Mouse (Mus musculus) midbrain, embryonic 13.5 days (tissue): ENCODE measurements at regions not wholly inside any gene's neighbourhood (a gene's known extent, or its start where the extent isn't known, plus 50 kb on each side); places are given as distances from the start of the nearest gene placed in this dataset.

ENCODE experiments used
- ATAC-seq: fragments of 200-750 bp; cut with Nextera tagmentation; 2 replicates; pipeline ENCODE4 v1.8.0; 2017; ENCODE audit warnings: mild to moderate bottlenecking, moderate TSS enrichment, moderate library complexity
- H3K27ac ChIP-seq: fragments of 300-500 bp; sonication (generic); 2 replicates; pipeline ENCODE4 v1.5.1; 2015; ENCODE audit warnings: inconsistent platforms, mild to moderate bottlenecking, moderate library complexity
- H3K27me3 ChIP-seq: fragments of 300-500 bp; sonication (generic); 2 replicates; pipeline ENCODE4 v1.6.1; 2015; ENCODE audit warnings: mild to moderate bottlenecking, inconsistent platforms
- H3K36me3 ChIP-seq: fragments of 300-500 bp; sonication (generic); 2 replicates; pipeline ENCODE4 v1.6.1; 2015; ENCODE audit warnings: mild to moderate bottlenecking, inconsistent platforms
- H3K4me1 ChIP-seq: fragments of 300-500 bp; sonication (generic); replicated peaks from 2 replicates; pipeline ENCODE4 v1.6.1; 2015; ENCODE audit warnings: inconsistent platforms
- H3K4me2 ChIP-seq: fragments of 300-500 bp; sonication (generic); replicated peaks from 2 replicates; pipeline ENCODE4 v1.6.1; 2015; ENCODE audit warnings: moderate library complexity, mild to moderate bottlenecking, inconsistent platforms
- H3K4me3 ChIP-seq: fragments of 300-500 bp; sonication (generic); replicated peaks from 2 replicates; pipeline ENCODE4 v1.5.1; 2015; ENCODE audit warnings: mild to moderate bottlenecking, inconsistent platforms
- H3K9ac ChIP-seq: fragments of 300-500 bp; sonication (generic); replicated peaks from 2 replicates; pipeline ENCODE4 v1.6.1; 2015; ENCODE audit warnings: mild to moderate bottlenecking, inconsistent platforms
- H3K9me3 ChIP-seq: fragments of 300-500 bp; sonication (generic); 2 replicates; pipeline ENCODE4 v1.6.1; 2016; ENCODE audit warnings: mild to moderate bottlenecking, inconsistent platforms
- WGBS: fragments of 180-500 bp; shearing (Covaris S2); methylation state at CpG from one replicate; pipeline ENCODE4 v1.1.7; 2015; 5-methylcytosine and 5-hydroxymethylcytosine counted together

DNA sequence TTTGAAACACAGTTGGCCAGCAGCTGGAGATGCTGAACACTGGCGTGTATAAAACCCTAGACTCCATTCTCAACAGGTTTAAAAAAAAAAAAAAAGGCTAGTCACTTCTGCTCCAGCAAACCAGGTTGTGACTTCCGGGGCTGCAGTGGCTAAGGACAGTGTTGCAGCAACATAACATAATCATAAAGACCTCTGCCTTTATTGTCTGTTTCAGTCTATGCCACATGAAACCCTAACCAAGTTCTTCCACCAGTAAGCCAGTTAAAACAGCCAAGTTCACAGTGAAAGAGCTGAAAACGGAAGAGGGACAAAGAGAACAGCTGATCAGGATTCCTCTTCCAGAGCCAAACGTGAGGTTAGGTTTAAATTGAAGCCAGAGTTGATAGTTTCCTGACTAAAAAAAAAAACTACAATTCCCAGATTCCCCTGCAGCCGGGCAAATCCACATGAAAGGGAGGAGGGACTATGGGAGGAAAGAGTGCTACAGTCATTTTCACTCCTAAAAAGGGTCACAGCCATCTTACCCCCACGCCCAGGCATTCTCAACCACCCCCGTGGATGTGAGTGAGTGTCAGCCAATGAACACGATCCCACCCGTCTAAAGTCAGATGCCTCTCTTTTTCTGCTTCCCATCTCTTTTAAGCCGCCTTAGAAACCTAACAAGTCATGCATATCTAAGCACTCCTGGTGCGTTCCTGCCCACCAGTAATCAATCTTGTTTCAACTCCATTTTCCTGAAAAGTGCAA, 69.8 kb upstream of the Serbp1 start:
- WGBS = 11% methylated on average over 11 of the region's 11 CpGs
- Histone ChIP-seq H3K27ac (0 out of 2 replicates have a peak overlapping the region, but pooled peaks have one; percentile 41), H3K4me3 (peak overlapping the region; percentile 46), H3K36me3 (no peaks in the 10 kb centered on the region), H3K4me2 (peak overlapping the region; percentile 57), H3K27me3 (no peaks in the 10 kb centered on the region), H3K9ac (peak overlapping the region; percentile 62), H3K4me1 (no peaks in the 10 kb centered on the region), H3K9me3 (no peaks in the 10 kb centered on the region)
- peak; percentile 87 for ATAC-seq

DNA sequence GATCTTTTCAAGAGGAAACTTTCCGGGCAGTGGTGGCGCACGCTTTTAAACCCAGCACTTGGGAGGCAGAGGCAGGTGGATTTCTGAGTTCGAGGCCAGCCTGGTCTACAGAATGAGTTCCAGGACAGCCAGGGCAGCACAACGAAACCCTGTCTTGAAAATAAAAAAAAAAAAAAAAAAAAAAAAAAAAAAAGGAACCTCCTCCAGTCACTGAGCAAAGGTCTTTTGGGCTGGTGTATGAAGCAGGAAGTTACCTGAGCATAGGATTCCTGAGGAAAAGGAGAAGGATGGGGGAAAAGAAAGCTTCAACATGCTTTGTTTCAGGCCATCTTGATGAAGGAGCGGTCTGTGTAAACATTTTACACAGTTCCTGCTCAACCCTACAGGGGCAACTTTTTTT, 72.9 kb upstream of the Serbp1 start:
- Histone ChIP-seq H3K4me1 (no peaks in the 10 kb centered on the region), H3K9me3 (no peaks in the 10 kb centered on the region), H3K27ac (no peak overlapping the region), H3K4me2 (no peak overlapping the region), H3K36me3 (no peaks in the 10 kb centered on the region), H3K4me3 (no peak overlapping the region), H3K9ac (no peak overlapping the region), H3K27me3 (no peaks in the 10 kb centered on the region)
- no peak for ATAC-seq
- 90% methylated on average over 6 of the region's 6 CpGs for WGBS

DNA sequence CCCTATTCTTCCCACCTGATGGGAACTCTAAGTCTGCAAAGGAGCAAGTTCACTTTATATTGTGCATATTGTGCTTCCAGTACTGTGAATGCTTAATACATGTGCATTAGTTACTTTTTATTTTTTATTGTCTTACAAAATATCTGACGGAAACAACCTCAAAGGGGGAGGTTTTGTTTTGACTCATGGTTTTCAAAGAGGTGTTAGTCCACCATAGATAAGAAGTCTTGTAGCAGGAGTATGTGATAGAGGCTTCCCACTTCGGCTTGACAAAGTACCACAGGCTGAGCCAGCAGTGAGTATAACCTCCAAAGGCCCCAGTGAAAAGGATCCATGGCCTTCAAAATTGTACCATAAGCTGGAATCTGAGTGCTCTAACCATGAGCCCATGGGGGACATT, 74.0 kb upstream of the Serbp1 start:
- no peaks in the 10 kb centered on the region for H3K27me3 ChIP-seq
- H3K4me1 ChIP-seq = no peaks in the 10 kb centered on the region
- H3K4me3 ChIP-seq = no peak overlapping the region
- H3K9ac ChIP-seq = no peak overlapping the region
- no peak overlapping the region for H3K4me2 ChIP-seq
- H3K27ac ChIP-seq = no peak overlapping the region
- 88% methylated on average over 2 of the region's 2 CpGs for WGBS
- ATAC-seq = no peak
- H3K9me3 ChIP-seq = no peaks in the 10 kb centered on the region
- no peaks in the 10 kb centered on the region for H3K36me3 ChIP-seq

DNA sequence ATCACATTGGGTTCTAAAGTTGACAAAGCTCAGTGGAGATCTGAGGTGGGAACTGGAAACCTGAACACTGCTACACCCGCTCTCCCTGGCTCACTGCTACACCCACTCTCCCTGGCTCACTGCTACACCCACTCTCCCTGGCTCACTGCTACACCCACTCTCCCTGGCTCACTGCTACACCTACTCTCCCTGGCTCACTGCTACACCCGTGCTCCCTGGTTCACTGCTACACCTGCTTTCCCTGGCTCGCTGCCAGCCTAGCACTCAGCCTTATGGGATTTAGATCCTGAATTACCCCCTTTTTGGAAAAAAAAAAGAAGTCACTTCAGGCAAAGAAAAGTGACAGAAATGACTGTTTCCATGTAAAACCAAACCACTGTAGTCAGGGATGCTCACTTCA, 75.2 kb upstream of the Serbp1 start:
- H3K9ac ChIP-seq = no peak overlapping the region
- ATAC-seq = no peak
- H3K9me3 ChIP-seq = no peaks in the 10 kb centered on the region
- no peaks in the 10 kb centered on the region for H3K36me3 ChIP-seq
- no peak overlapping the region for H3K27ac ChIP-seq
- no peaks in the 10 kb centered on the region for H3K27me3 ChIP-seq
- WGBS = 69% methylated on average over 3 of the region's 3 CpGs
- H3K4me3 ChIP-seq = no peak overlapping the region
- no peak overlapping the region for H3K4me2 ChIP-seq
- no peaks in the 10 kb centered on the region for H3K4me1 ChIP-seq

DNA sequence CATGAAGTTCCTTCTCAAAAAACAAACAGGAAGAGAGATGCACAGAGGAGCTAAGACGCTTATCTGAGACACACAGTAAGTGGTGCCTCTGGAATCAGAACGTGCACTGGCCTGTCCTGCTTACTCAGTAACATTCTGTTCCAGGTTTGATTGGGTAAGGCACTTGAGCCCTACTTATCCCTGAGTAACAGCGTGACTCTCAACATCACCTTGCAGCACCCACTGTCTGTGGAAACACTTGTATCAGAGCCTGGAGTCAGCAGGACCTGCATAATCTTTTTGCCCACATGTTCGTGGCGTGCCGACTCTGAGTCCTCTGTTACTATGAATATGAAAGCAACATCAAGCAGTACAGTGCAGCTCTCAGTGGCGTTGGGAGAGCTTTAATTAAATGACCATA, 76.4 kb upstream of the Serbp1 start:
- ATAC-seq = no peak
- Histone ChIP-seq H3K4me3 (no peak overlapping the region), H3K4me2 (no peak overlapping the region), H3K4me1 (no peaks in the 10 kb centered on the region), H3K9me3 (no peaks in the 10 kb centered on the region), H3K9ac (no peak overlapping the region), H3K27ac (no peak overlapping the region), H3K27me3 (no peaks in the 10 kb centered on the region), H3K36me3 (no peaks in the 10 kb centered on the region)
- WGBS = 72% methylated on average over 7 of the region's 7 CpGs

DNA sequence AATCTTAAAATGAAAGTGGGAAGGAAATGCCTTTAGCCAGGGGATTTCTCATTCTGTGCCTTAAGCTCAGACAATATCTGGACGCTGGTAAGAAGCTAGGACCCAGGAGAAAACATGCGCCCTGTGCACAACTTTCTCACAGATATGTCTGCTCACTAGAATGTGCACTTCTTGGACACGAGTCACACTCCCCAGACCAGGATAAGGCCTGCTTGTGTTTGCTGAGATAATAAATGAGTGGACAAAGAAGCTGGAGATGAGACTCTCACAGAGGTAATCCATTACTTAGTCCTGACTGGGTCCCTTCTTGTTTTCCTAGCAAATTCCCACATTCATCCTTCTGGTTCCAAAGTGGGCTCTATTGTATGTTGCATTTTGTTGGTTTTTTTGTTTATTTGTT, 77.4 kb upstream of the Serbp1 start:
- WGBS = 70% methylated on average over 3 of the region's 3 CpGs

DNA sequence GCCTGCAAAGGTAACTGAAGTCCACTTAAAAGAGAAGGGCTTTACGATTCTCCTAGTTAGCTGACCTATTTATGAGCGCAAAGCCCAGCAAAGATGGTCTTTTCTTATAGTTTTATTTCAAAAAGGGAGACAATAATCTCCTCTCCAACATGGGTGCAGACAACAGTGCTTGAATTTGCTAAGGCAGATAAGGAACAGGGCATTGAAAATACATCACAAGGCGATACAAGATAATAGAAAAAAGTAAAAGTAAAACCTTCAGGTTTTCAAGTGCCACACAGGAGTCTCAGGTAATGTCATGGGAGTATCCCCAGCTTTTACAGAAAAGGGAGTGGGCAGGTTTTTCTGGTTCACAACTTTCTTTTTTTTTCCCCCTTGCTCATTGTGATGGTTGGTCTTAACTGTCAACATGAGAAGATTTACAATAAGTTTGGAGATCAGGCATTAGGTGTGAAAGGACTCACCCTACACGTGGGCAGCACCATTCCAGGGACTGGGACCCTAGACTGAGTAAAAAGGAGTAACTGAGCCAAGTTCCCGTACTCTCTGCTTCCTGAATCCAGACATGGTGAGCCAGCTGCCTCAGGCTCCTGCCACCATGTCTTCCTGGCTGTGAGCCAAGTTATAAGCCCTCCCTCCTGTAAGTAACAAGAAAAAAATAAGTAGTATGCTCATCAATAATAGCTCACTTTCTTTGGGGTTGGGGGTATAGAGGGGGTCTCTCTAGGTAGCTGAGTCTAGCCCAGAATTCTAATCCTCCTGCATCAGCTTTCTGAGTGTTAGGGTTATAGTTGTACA, 78.1 kb upstream of the Serbp1 start:
- H3K27ac ChIP-seq = no peak overlapping the region
- H3K36me3 ChIP-seq = no peaks in the 10 kb centered on the region
- H3K4me3 ChIP-seq = no peak overlapping the region
- H3K4me1 ChIP-seq = no peaks in the 10 kb centered on the region
- H3K9ac ChIP-seq = no peak overlapping the region
- H3K27me3 ChIP-seq = no peaks in the 10 kb centered on the region
- no peak for ATAC-seq
- H3K4me2 ChIP-seq = no peak overlapping the region
- 75% methylated on average over 5 of the region's 5 CpGs for WGBS
- H3K9me3 ChIP-seq = no peaks in the 10 kb centered on the region

More for the DNA sequence above, 77.4 kb upstream of the Serbp1 start:
- Histone ChIP-seq H3K36me3 (no peaks in the 10 kb centered on the region), H3K9me3 (no peaks in the 10 kb centered on the region), H3K27ac (no peak overlapping the region), H3K9ac (no peak overlapping the region), H3K4me2 (no peak overlapping the region), H3K4me1 (no peaks in the 10 kb centered on the region), H3K27me3 (no peaks in the 10 kb centered on the region), H3K4me3 (no peak overlapping the region)
- no peak for ATAC-seq

DNA sequence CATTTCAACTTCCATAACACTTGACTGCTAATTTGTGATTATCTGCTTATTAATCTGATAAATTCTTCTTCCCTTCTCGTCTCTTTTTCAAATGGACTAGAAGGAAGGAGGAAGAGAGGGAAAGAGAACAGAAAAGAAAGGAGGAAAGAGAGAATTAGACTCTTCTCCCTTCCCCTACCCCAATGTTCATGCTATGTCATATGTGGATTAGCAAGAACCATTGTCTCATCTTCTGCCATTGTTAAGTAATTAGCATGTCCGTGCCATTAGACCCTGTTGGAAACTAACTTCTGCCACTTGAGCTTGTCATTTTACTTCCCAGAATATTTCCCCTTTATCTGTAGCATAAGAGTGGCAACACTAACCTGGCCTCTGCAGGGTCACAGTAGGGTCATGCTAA, 78.8 kb upstream of the Serbp1 start:
- 10% methylated on average over 2 of the region's 2 CpGs for WGBS
- no peak overlapping the region for H3K9ac ChIP-seq

DNA sequence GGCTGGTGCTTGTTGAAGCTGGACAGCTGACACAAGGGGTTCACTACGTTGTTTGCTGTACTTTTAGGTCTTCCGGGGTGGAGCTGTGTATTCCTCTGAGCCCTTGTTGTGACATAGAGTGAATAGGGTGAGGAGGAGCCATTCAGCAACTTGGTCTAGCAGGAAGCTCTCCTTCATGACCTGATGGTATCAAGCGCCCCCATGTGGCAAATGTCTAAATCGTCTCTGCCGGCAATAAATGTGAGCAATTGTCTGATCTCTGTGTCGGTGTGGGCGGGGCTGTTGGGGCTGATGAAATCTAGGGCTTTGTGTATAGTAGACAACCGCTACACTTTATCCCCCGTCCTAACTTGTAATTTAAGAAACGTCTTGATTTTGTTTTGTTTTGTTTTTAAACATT, 79.2 kb upstream of the Serbp1 start:
- Histone ChIP-seq H3K9ac (no peak overlapping the region), H3K4me3 (no peak overlapping the region), H3K36me3 (no peaks in the 10 kb centered on the region), H3K27me3 (no peaks in the 10 kb centered on the region), H3K27ac (no peak overlapping the region), H3K4me2 (0 out of 2 replicates have a peak overlapping the region, but pooled peaks have one; percentile 20), H3K9me3 (no peaks in the 10 kb centered on the region), H3K4me1 (no peaks in the 10 kb centered on the region)
- ATAC-seq = peak; percentile 91
- WGBS = 5% methylated on average over 10 of the region's 10 CpGs

More for the DNA sequence above, 78.8 kb upstream of the Serbp1 start:
- no peaks in the 10 kb centered on the region for H3K27me3 ChIP-seq
- H3K27ac ChIP-seq = no peak overlapping the region
- no peaks in the 10 kb centered on the region for H3K4me1 ChIP-seq
- H3K4me3 ChIP-seq = no peak overlapping the region
- H3K4me2 ChIP-seq = 0 out of 2 replicates have a peak overlapping the region, but pooled peaks have one; percentile 20
- H3K36me3 ChIP-seq = no peaks in the 10 kb centered on the region
- peak; percentile 28; the same call in 1 of the 2 replicates for ATAC-seq
- no peaks in the 10 kb centered on the region for H3K9me3 ChIP-seq

DNA sequence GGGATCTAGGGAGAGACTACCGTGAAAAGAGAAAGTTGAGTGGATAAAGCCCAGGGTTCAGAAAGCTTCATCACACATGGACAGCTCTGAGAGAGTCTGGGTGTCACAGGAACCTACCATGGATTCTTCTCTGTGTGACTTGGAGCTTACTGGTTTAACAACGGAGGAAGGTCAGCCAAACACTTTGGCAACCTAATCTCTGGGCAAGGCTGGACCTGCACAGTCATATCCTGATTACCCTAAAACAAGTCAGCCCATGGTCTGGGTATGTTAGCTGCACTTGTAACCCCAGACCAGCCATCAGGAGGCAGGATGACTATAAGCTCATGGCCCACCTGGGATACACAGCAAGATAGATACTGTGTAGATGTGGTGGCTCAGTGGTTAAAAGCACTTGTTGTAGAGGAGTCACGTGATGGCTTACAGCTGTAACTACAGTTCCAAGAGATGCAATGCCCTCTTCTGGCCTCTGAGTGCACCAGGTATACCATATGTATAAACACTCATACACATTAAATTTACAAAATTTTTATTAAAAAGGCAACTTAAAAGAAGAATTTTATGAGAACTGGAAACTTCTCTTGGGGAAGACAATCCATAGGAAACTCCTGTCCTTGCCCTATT, 85.0 kb upstream of the Serbp1 start:
- ATAC-seq = no peak
- H3K4me1 ChIP-seq = no peaks in the 10 kb centered on the region
- H3K27me3 ChIP-seq = no peaks in the 10 kb centered on the region
- H3K4me2 ChIP-seq = no peak overlapping the region
- 79% methylated on average over 3 of the region's 3 CpGs for WGBS
- H3K9ac ChIP-seq = no peak overlapping the region
- no peaks in the 10 kb centered on the region for H3K36me3 ChIP-seq
- no peaks in the 10 kb centered on the region for H3K9me3 ChIP-seq
- H3K4me3 ChIP-seq = no peak overlapping the region
- no peak overlapping the region for H3K27ac ChIP-seq

DNA sequence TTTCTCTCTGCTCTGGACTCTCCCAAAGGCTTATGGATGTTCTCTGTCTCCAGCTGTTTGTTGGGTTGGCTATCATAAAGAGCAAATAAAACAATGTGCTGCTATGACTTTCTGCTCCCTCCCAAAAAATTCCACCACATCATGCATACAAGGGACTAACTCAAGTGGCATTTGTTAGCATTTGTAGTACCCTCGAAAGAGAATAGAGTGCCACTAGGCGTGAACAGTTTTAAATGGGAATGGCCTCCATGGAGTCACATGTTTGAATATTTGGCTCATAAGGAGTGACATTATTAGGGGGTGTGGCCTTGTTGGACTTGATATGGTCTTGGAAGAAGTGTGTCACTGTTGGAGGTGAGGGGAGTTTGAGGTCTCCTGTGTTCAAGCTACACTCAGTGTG, 86.5 kb upstream of the Serbp1 start:
- H3K36me3 ChIP-seq = no peaks in the 10 kb centered on the region
- WGBS = 94% methylated on average over 2 of the region's 2 CpGs
- 0 out of 2 replicates have a peak, but pooled peaks cover 3% of the 10 kb centered on the region for H3K4me1 ChIP-seq
- no peak for ATAC-seq
- H3K4me2 ChIP-seq = no peak overlapping the region
- no peak overlapping the region for H3K9ac ChIP-seq
- no peak overlapping the region for H3K27ac ChIP-seq
- H3K4me3 ChIP-seq = no peak overlapping the region
- no peaks in the 10 kb centered on the region for H3K27me3 ChIP-seq
- no peaks in the 10 kb centered on the region for H3K9me3 ChIP-seq

DNA sequence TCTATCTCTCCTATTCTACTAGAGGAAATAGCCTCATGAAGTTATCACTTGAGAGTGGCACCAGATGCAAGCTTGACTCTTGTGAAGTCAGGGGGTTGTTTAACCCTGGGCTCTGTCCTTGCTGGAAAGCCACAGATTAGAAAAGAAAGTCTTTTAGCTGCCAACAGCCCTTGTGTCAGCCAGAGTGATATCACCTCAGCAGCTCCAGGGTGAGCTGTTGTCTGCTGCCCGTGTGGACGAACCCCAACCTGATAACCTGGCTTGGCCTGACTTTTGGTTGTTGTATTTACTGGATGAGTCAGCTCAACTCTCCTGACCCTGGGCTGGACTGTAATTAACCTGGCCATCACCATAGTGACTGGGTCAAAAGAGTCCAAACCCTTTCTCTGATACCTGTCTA, 88.6 kb upstream of the Serbp1 start:
- no peak for ATAC-seq
- Histone ChIP-seq H3K4me3 (no peak overlapping the region), H3K4me2 (no peak overlapping the region), H3K4me1 (0 out of 2 replicates have a peak, but pooled peaks cover 4% of the 10 kb centered on the region), H3K9me3 (no peaks in the 10 kb centered on the region), H3K27ac (no peak overlapping the region), H3K36me3 (no peaks in the 10 kb centered on the region), H3K9ac (no peak overlapping the region), H3K27me3 (no peaks in the 10 kb centered on the region)
- WGBS = 91% methylated on average over 2 of the region's 2 CpGs
